Mouse (Mus musculus): ENCODE data around the gene Chst14. TPM values are rescaled to one million over a fixed set of nuclear protein-coding genes. Genes with fewer than 3 reads are reported as not detected.
A peak's percentile ranks its signal among the peaks of the same experiment; 100 is the strongest.

The Chst14 gene
- total RNA-seq, 2 experiments from 2014 or later = 2.7 to 2.9 TPM

- DNase-seq = no peak
These were observed 43.4 kb downstream of the Chst14 start for GRCm38 (mm10) chr2:118969585-118970147.

- DNase-seq = no peak
These were observed 45.8 kb downstream of the Chst14 start for GRCm38 (mm10) chr2:118972048-118972447.

GRCm38 (mm10) chr2:118972687-118973376 lies 46.5 kb downstream of the Chst14 start:
- peak; percentile 85 to 87 for DNase-seq

- no peak for DNase-seq
These were observed 49.6 kb downstream of the Chst14 start for GRCm38 (mm10) chr2:118975855-118976254.

GRCm38 (mm10) chr2:118976282-118976929 lies 50.1 kb downstream of the Chst14 start:
- DNase-seq = peak; percentile 84 to 87

GRCm38 (mm10) chr2:118976941-118977340 lies 50.6 kb downstream of the Chst14 start:
- no peak for DNase-seq

GRCm38 (mm10) chr2:118978064-118978463 lies 51.8 kb downstream of the Chst14 start:
- no peak for DNase-seq

Other genes with a start within 250 kb of the Chst14 start
- 10 to 100 TPM; 14.6 to 16.9 TPM for gene Ankrd63, start 222.5 kb upstream of the Chst14 start, total RNA-seq (2021)
- 1 to 10 TPM; 2.3 to 2.5 TPM for gene Plcb2, start 198.1 kb upstream of the Chst14 start, total RNA-seq (2021)
- 10 to 100 TPM; 64.8 to 66.9 TPM for gene Inafm2, start 180.7 kb upstream of the Chst14 start, total RNA-seq (2021)
- 1 to 10 TPM; 6.4 to 6.5 TPM for gene Ccdc9b, start 163.8 kb upstream of the Chst14 start, total RNA-seq (2021)
- not detected for gene Phgr1, start 153.7 kb upstream of the Chst14 start, total RNA-seq (2021)
- 100 to 1,000 TPM; 267 to 273 TPM for gene Disp2, start 146.8 kb upstream of the Chst14 start, total RNA-seq (2021)
- 1 to 10 TPM; 1.5 to 2.2 TPM for gene Knstrn, start 112.5 kb upstream of the Chst14 start, total RNA-seq (2021)
- gene Ivd, start 64.5 kb upstream of the Chst14 start, total RNA-seq (2021) = 100 to 1,000 TPM in 1 of 2 experiments, 10 to 100 TPM in 1; 99.8 to 106 TPM
- gene Bahd1, start 26.1 kb upstream of the Chst14 start, total RNA-seq (2021) = 10 to 100 TPM; 51.3 to 55.6 TPM
- gene Ccdc32, start 102.9 kb downstream of the Chst14 start, total RNA-seq (2021) = 10 to 100 TPM; 51.3 to 55.5 TPM
- 1 to 10 TPM; 7.3 to 7.5 TPM for gene Rpusd2, start 108.3 kb downstream of the Chst14 start, total RNA-seq (2021)
- gene Knl1, start 120.6 kb downstream of the Chst14 start, total RNA-seq (2021) = under 1 TPM; 0.37 to 0.48 TPM
- 1 to 10 TPM in 1 of 2 experiments, under 1 TPM in 1; 0.99 to 1.5 TPM for gene Rad51, start 186.3 kb downstream of the Chst14 start, total RNA-seq (2021)
- 10 to 100 TPM; 59.4 to 61.8 TPM for gene Rmdn3, start 230.5 kb downstream of the Chst14 start, total RNA-seq (2021)
- gene Gchfr, start 241.3 kb downstream of the Chst14 start, total RNA-seq (2021) = not detected
- not detected for gene Gm14137, start 248.0 kb downstream of the Chst14 start, total RNA-seq (2021)

Data from layer of hippocampus, postnatal 36 days (tissue).